Mouse (Mus musculus): ENCODE results near the gene Cfap298. TPM values are rescaled to one million over a fixed set of nuclear protein-coding genes. Genes with fewer than 3 reads are reported as not detected.

Cfap298 gene
- polyA plus RNA-seq, 1 experiment from 2014 or later = 45.5 TPM

Small RNA genes within 50 kb of the gene (microRNA-seq; reads per million reads assigned to microRNA genes)
- not detected for gene Gm22933

Other genes starting within 250 kb of the Cfap298 start
- gene Mis18a, start 207.7 kb downstream of the Cfap298 start, polyA plus RNA-seq (2016; fragmentation: Nextera tagmentation; extraction: Ambion mirVana) = 98.1 and 103 TPM in 2 replicates
- 1.1 and 3.7 TPM in 2 replicates for gene Mrap, start 196.9 kb downstream of the Cfap298 start, polyA plus RNA-seq (2016; fragmentation: Nextera tagmentation; extraction: Ambion mirVana)
- gene Urb1, start 124.7 kb downstream of the Cfap298 start, polyA plus RNA-seq (2016; fragmentation: Nextera tagmentation; extraction: Ambion mirVana) = 14.1 and 14.2 TPM in 2 replicates
- 0.16 and 0.43 TPM in 2 replicates for gene Eva1c, start 108.4 kb downstream of the Cfap298 start, polyA plus RNA-seq (2016; fragmentation: Nextera tagmentation; extraction: Ambion mirVana)
- 8.7 and 9.6 TPM in 2 replicates for gene Synj1, start 76.2 kb upstream of the Cfap298 start, polyA plus RNA-seq (2016; fragmentation: Nextera tagmentation; extraction: Ambion mirVana)
- 60.0 and 76.1 TPM in 2 replicates for gene Paxbp1, start 109.4 kb upstream of the Cfap298 start, polyA plus RNA-seq (2016; fragmentation: Nextera tagmentation; extraction: Ambion mirVana)
- gene 4932438H23Rik, start 160.0 kb upstream of the Cfap298 start, polyA plus RNA-seq (2016; fragmentation: Nextera tagmentation; extraction: Ambion mirVana) = not detected in 2 replicates